Mouse (Mus musculus): ENCODE data around the gene Homer2.

Gene Homer2

DNA sequence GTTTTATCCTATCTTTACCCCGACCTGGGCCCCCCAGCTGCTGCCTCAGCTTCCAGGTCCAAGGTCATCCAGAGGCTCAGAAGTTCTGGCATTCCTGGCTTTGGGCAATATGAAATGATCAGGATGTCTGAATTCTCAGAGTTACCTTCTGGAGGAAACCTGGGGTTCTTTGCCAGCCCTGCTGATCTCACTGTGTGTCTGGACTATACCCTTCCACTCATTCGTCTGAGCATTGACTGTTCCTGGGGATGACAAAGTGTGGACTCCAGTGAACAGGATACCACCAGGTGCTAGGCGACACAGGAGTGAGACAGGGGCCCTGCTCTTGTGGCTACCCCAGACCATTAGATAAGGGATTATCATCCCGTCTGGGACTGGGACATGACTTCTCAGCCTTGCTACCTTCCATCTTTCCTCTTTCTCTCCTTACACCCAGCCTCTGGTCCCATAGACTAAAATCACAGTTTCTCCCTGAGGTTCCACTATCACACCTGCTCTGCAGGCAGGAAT lies 143.8 kb downstream of the Homer2 start:
- DNase-seq (ENCODE audit: extremely low spot score, low read depth, low spot score): no peak

DNA sequence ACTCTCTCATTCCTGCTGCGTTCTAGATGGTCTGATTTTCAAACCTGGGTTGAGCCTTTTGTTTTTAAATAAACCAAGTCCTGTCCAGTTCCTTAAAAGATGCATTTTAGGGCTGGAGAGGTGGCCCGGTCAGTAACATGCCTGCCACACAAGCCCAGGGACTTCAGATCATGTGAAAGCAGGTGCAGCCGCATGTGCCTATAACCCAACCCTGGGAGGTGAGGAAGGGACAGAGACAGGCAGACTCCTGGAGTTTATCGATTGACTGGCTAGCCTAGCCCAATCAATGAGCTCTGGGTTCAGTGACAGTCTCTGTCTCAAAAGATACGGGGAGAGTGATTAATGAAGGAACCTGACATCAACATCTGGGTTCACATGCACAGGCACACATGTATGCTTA lies 146.1 kb downstream of the Homer2 start:
- no peak for DNase-seq (ENCODE audit: extremely low spot score, low read depth, low spot score)

- no peak for DNase-seq (ENCODE audit: extremely low spot score, low read depth, low spot score)
Measured at GRCm38 (mm10) chr7:81560101-81561049, 147.0 kb downstream of the Homer2 start.

- DNase-seq (ENCODE audit: extremely low spot score, low read depth, low spot score): no peak
Measured at GRCm38 (mm10) chr7:81559231-81559980, 147.9 kb downstream of the Homer2 start.

- DNase-seq (ENCODE audit: extremely low spot score, low read depth, low spot score): no peak
Measured at GRCm38 (mm10) chr7:81557985-81558360, 149.4 kb downstream of the Homer2 start.

- no peak for DNase-seq (ENCODE audit: extremely low spot score, low read depth, low spot score)
Measured at GRCm38 (mm10) chr7:81557252-81557984, 149.9 kb downstream of the Homer2 start.

DNA sequence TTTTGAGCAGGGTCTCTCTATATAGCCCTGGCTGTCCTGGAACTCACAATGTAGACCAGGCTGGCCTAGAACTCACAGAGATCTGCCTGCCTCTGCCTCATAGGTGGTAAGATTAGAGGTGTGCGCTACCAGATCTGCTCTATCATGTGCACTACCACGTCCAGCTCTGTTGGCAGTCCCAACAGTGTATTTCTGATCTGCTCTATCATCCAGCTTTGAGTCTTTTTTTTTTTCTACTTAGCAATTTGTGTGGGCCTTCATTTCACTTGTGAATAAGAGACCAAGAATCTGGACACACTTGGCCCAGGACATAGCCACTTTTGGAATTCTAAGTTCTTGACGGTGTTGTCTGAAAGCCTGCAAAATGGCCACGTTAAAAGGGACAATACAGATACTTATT lies 150.5 kb downstream of the Homer2 start:
- DNase-seq (ENCODE audit: extremely low spot score, low read depth, low spot score): no peak

DNA sequence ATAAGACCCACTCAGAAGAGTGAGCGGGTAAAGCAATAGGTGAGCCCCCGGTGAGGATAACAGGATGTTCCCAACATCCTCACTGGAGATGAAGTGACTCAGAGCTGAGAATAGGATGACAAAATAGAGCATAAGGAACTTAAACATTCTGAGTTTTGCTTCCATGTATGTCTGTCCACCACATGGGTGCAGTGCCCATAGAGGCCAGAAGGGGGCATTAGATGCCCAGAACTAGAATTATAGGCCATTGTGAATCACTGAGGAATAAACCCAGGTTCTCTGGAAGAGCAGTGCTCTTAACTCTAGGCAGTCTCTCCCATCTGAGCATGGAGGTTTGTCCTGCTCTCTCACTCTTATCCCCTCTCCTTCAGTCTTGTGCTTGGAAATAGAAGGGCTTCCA lies 153.0 kb downstream of the Homer2 start:
- DNase-seq (ENCODE audit: extremely low spot score, low read depth, low spot score): no peak

DNA sequence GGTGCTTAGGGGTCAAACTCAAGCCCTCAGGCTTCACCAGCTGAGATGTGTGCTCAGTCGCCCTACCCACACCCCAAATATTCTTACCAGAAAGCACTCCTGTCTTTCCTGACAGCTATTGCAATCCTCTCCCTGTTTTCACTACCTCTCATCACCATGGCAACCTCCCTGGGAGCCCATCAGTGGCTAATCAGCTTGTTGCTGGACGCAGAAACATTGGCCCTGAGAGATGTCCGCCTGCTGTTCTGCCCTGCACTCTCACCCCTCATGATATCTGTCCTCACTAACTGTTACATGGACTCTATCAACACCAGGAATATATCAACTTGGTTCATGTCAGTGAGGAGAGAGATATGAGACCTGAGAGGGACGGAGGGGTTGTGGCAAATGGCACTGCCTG lies 153.7 kb downstream of the Homer2 start:
- no peak for DNase-seq (ENCODE audit: extremely low spot score, low read depth, low spot score)
